Mouse (Mus musculus) adrenal gland, postnatal 14 days (tissue): ENCODE data around the gene Psmd9. TPM values are rescaled to one million over a fixed set of nuclear protein-coding genes. Genes with fewer than 3 reads are reported as not detected.

ENCODE experiments used
- DNase-seq: peaks from one replicate; pipeline ENCODE4 v3.0.0; 2021; ENCODE audit warnings: mixed read lengths
- total RNA-seq: library from RNA; stranded (reverse); gene quantifications from 2 replicates; pipeline ENCODE4 v1.2.3, GENCODE M21; 2021

The Psmd9 gene
- total RNA-seq, 1 experiment from 2014 or later: 25.6 TPM

GRCm38 (mm10) chr5:123150641-123151040 is 18.6 kb upstream of the Psmd9 start:
- DNase-seq: no peak

GRCm38 (mm10) chr5:123151077-123151476 is 18.1 kb upstream of the Psmd9 start:
- DNase-seq: peak; percentile 56

DNA sequence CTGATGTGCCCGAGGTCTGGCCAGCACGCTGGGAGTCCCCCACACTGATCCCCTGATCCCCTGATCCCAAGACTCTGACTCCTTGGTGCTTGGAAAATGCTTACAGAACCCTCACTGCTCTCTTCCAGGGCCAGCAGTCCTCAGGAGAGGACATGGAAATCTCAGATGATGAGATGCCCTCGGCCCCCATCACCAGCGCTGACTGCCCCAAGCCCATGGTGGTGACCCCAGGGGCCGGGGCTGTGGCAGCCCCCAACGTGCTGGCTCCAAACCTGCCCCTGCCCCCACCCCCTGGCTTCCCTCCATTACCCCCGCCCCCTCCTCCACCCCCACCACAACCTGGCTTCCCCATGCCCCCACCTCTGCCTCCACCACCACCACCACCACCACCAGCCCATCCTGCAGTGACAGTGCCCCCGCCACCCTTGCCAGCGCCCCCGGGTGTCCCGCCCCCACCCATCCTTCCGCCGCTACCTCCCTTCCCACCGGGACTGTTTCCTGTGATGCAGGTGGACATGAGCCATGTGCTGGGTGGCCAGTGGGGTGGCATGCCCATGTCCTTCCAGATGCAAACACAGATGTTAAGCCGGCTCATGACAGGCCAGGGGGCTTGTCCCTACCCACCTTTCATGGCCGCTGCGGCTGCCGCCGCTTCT is 17.4 kb upstream of the Psmd9 start:
- no peak for DNase-seq

DNA sequence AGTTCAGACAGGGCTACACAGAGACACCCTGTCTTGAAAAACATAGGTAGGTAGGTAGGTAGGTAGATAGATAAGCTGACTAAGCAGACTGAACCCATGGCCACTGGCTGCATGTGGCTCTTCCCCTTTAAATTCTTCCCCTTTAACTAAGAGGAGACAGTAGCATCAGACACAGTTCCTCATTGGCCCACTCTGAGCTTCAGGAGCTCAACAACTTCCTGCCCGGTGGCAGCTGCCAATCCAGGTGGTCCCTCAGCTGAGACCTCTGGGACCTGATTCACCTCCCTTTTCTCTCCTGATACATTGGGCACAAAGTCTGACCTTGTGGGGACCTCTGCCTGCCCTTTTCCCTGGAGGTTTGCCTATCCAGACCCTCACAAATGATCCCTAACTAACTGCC is 16.3 kb upstream of the Psmd9 start:
- no peak for DNase-seq

DNA sequence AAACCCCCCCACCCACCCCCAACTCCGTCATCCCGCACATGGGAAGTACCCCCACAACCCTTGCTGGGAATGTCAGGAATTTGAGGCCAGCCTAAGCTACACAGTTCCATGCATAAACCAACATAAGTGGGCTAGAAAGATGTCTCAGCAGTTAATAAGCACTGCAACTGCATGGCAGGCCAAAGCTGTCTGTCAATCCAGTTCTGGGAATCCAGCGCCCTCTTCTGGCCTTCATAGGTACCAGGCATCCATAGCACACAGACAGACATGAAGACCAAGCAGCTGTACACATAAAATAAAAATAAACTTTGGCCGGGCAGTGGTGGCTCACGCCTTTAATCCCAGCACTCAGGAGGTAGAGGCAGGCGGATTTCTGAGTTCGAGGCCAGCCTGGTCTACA is 13.8 kb upstream of the Psmd9 start:
- DNase-seq: peak; percentile 80

GRCm38 (mm10) chr5:123156763-123157162 is 12.4 kb upstream of the Psmd9 start:
- DNase-seq: peak; percentile 64

DNA sequence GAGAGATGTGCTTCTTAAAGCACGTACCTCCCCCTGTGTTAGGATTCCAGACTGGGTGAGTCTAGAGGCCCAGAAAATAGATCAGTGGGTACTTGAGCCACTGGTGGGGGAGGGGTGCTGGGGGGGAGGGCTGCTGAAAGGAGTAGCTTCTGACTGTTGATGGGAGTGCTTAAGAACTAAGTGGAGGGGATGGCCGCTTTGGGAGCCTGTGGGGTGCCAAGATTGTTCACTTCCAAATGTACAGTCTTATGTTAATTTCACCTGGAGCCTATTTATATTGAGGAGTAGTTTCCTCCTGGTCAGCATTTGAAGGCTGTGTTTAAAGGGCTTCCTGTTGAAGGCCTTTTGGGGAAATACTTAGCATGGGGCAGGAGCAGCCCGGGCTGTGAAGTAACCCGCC is 11.2 kb upstream of the Psmd9 start:
- DNase-seq: no peak

- DNase-seq: peak; percentile 85
Measured at GRCm38 (mm10) chr5:123159446-123159845, 9.8 kb upstream of the Psmd9 start.

DNA sequence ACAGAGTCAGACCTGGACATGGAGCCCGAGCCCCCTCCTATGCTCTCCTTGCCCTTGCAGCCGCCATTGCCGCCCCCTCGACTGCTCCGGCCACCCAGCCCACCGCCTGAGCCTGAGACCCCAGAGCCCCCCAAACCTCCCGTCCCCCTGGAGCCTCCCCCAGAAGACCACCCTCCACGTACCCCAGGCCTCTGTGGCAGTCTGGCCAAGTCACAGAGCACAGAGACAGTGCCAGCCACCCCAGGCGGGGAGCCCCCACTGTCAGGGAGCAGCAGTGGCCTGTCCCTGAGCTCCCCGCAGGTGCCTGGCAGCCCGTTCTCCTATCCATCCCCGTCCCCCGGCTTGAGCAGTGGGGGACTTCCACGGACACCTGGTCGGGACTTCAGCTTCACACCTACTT is 9.3 kb upstream of the Psmd9 start:
- DNase-seq: no peak

- peak; percentile 85 for DNase-seq
Measured at GRCm38 (mm10) chr5:123160341-123160740, 8.9 kb upstream of the Psmd9 start.

- DNase-seq: peak; percentile 57
Measured at GRCm38 (mm10) chr5:123162942-123163341, 6.3 kb upstream of the Psmd9 start.

GRCm38 (mm10) chr5:123166437-123166836 is 2.8 kb upstream of the Psmd9 start:
- DNase-seq: no peak

- no peak for DNase-seq
Measured at GRCm38 (mm10) chr5:123167591-123167990, 1.6 kb upstream of the Psmd9 start.

GRCm38 (mm10) chr5:123170365-123170764 is 1.2 kb downstream of the Psmd9 start:
- DNase-seq: no peak

GRCm38 (mm10) chr5:123171646-123172350 is 2.6 kb downstream of the Psmd9 start:
- peak; percentile 93 for DNase-seq

DNA sequence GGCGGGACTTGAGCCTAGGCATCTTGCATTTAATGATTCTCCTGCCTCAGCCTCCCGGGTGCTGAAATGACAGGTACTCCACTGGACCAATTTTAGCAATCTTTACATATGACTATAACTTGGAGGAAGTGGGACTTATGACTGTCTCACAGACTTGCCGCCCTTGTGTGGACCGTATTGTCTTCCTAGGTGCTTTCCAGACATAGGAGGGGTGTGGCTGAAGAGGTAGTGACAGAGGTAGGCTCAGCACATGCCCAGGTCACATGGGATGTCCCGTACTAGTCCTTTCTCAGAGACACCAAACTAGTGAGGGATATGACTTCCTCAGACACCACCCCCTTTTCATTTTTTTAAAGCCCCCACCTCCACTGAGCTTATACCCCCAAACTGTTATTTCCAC is 9.6 kb downstream of the Psmd9 start:
- DNase-seq: no peak

- DNase-seq: no peak
Measured at GRCm38 (mm10) chr5:123180390-123180789, 11.2 kb downstream of the Psmd9 start.

DNA sequence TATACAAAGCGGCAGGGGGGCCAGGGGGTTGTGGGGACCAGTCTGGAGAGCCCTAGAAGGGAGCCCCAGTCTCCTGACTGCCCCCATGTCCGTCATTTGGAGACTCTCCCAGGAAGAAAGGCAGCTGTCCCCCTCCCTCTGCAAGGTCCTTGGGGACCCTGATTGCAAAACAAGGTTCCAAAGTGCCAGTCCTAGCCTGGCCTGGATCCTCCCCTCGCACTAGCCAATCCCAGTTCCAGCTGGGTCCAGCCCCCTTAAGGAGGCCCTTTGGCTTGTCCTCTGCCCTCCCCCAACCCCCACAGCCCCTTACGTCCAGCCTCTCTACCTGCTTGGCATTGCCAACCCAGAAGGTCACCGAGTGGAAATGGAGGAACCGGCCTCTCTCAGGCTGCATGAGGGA is 12.3 kb downstream of the Psmd9 start:
- peak; percentile 67 for DNase-seq

DNA sequence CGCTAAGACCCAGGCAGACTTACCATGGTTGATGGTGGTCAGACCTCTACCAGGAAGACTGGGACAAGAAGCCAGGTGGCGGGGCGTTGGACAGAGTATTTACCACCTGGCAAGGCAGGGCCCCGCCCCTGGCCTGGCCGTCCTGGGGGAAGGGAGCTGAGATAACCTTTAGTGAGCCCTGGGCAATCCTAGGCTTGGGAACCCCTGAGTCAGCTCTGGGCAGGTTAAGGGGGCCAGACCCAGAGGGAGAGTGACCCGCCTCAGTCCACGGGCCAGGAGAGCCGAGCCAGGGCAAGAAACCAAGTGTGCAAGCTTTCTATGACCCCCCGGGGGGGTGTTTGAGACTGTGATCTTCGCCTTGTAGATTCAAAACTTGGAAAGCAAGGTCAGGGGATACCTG is 13.4 kb downstream of the Psmd9 start, which contains the start of gene Hpd:
Gene Hpd, minus strand, starts transcription at position 77 of the 400 bp plus-strand sequence.
- DNase-seq: no peak

DNA sequence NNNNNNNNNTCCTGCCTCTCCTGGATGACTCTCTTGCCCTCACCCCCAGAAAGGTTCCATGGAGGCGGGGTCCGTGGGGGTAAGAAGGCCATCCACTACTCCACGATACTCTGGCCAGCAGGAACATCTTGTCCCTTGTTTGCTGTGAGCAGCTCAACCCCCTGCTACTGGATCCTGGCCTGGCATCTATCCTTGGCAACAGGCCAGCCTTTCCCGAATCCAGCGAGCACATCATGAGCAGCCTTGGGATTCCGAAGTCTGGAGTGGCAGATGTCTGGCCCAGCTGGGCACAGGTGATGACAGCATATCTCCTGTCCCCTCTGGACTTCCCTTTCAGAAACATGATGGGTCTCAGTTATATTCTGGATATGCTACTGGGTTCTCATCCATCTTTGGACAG is 16.8 kb downstream of the Psmd9 start:
- DNase-seq: peak; percentile 69

DNA sequence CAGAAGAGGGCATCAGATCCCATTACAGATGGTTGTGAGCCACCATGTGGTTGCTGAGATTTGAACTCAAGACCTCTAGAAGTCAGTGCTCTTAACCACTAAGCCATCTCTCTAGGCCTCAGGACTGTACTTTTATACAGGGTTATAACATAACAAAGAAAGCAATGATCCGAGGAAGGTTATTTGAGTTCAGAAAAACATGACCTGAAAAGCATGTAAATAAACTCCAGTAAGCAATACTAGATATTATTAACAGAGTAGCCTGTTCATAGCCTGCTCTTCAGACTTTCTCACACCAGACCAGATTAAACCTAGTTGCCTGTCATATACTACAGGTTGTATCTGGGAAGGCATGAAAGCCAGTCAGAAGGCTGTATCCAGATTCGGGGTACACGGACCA is 18.1 kb downstream of the Psmd9 start:
- DNase-seq: no peak

DNA sequence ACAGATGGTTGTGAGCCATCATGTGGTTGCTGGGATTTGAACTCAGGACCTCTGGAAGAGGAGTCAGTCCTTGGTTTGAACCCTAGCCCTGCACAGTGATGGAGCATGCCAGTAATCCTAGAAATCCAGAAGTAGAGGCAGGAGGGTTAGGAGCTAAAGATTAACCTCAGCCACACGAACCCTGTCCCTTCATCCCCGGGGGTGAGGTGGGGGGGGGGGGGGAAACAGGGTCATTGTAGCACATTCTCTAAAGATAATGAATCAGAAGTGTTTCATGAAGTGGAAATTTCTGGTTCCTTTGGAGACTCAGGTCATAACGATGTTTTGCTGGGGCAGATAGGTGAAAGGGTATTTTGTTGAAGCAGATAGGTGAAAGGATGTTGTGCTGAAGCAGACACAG is 21.7 kb downstream of the Psmd9 start:
- no peak for DNase-seq

DNA sequence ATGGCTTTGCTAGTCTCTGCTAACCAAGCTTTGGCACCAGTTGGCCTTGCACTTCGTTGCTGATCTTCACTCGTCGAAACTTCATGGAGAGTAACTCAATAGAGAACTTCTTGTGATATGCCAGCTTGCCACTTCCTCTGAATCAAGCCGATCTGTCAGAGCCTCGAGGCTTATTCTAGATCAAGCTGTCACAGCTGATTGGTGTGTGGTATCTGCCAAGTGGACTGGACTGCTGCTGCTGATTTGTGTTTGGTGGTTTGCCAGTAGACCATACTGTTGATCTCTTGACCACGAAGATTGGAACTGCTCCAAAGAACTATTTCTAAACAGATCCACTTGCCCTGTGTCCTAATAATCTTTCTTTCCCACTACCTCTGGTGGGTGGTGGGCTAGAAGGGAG is 22.2 kb downstream of the Psmd9 start:
- DNase-seq: no peak

DNA sequence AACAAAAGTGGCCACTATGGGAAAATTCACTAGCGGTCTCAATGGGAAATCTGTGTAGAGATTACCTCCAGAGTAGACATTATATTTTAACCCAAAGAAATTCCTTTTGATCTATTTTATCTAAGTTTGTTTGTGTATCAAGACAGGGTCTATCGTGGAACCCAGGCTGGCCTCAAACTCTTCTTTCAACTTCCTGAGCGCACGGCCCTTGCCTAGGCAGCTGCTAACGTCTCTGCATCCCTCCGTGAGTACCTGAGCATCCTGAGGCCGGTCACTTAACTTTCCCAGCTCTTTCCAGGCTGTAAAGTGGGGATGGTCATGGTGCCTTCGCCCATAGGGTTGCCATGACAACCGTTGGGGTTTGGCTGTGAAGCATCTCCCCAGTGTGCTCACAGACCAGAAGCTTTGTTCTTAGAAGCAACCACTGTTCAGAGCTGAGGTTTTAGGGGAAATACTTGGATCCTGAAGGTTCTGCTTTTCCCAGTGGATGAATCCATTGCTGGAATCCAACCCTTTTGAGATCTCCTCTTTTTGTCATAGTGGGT is 23.5 kb downstream of the Psmd9 start:
- DNase-seq: no peak
